Mouse (Mus musculus) lung, adult 18-20 months (tissue): ENCODE results near the gene Zfp511.

Source experiments
- DNase-seq, 2 experiments: peaks; one replicate each; pipeline ENCODE4 v3.0.0; 2022; ENCODE audit warnings: mixed read lengths in 2 of 2

Zfp511 gene

DNA sequence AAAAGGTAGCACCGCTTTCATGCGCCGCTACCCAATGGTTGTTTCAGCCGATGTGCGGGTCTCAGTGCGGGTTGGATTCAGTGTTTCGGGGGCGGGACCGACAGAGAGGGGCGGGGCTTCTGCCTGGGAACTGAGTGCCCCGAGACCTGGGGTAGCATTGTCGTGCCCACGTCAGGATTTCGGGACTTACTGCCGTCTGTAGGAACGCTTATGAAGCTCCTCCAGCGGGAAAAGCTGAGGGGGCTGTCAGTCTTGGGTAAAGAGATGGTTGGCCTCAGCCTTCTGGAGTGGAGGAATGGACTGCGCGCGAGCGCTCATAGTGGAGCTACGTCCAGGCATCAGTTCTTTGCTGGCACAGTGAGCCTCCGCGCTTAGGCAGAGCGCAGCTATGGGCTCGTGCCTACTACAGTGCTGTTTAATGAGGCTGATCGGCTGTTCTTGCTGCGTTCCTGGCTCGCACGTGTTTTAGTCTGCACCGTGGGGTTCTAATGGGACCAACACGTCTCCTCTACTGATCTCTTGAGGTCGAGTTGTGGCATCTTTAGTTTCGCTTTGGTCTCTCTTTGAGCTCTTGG lies 13.0 kb downstream of the Zfp511 start:
- no peak for DNase-seq

DNA sequence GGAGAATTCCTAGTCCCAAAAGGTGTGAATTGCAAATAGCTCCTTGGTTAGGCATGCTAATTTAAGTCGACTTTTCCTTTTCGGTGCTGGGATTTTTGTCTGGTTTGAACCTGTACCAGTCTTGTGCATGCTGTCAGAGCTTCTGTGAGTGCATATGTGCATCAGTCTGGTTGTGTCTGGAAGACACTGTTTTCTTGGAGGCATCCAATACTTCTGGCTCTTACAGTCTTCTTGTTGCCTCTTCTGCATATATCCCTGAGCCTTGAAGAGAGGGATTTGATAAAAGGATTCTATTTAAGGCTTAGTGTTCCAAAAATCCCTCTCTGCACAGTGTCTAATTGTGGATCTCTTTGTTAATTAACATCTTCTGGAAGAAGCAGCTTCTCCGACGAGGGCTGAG lies 17.9 kb downstream of the Zfp511 start:
- no peak for DNase-seq

DNA sequence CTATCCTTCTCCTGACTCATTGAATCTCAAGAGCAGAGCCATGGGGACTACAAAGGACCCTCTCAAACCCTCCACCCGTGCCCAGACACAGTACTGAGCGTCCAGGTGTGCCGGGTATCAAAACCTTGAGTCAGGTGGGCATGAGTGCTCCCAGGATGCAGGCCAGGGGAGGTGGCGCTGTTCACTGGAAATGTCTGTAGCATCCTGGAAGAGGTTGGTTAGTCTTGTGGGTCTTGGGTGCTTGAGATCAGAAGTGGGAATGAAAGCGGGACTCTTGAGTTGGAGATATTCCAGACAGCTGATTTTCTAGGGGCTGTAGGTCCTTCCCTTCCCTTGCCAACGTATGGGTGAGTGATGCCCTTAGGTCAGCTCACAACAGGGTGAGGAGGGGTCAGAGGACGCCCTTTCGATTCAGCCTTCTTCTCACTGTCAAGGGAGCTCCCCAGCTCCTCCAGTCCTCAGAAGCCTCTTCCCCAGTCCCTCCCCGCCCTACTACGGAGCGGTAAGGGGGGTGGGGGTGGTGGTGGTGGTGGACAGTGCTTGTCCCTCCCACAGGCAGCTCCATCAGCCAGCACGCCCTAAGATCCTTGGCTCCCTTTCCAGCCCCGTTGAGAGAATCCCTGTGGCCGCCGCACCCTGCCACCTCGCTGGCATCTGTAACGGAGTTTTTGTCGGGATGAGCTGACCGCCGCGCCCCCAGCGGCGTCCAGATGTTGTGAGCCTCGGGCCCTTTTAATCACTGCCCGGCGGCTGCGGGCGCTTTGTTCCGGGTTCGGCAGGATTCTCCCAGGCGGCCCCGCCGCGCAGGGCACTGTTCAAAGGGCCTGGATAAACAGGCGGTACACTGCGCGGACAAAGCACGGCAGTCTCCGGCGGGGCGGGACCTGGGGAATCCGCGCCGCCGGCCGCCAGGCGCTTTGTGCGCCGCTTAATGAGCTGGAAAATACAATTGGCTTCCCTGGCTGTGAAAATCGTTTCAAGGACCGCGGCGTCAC lies 21.5 kb downstream of the Zfp511 start:
- no peak for DNase-seq

DNA sequence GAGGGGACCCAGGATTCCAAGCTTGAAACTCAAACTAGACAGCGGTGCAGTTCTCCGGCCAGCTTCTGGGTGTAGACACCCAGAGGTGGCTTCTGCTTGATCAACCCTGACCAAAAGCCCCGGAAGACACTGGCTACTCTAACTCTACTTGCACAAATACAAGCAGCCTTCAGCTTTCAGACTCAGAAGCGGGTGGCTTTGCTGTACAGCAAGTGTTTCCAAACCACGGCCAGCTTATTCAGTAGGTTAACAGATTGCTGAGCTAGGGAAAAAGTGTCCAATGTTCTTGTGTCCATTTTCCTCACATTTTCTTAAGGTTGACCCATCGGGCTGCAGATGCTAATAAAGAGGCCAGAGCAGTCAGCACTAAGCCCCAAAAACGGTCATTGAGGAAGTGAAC lies 22.3 kb downstream of the Zfp511 start:
- DNase-seq, result no peak

DNA sequence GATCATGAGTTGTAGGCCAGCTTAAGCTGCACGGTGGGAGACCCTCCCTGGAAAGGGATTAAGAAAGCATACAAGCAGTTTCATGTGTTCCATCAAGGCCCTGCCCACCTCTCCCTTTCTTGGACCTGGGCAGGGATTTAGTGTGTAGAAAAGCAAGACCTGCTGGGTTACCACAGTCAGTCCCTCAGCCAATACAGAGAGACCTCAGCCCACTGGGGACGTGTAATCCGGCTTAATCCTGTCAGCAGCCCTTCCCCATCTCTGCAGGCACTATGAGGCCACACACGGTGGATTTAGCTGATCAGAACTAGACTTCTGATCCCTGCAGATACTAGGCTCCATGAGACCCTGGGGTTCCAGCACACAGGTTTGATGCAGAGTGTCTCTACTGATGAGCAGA lies 23.4 kb downstream of the Zfp511 start:
- no peak for DNase-seq

DNA sequence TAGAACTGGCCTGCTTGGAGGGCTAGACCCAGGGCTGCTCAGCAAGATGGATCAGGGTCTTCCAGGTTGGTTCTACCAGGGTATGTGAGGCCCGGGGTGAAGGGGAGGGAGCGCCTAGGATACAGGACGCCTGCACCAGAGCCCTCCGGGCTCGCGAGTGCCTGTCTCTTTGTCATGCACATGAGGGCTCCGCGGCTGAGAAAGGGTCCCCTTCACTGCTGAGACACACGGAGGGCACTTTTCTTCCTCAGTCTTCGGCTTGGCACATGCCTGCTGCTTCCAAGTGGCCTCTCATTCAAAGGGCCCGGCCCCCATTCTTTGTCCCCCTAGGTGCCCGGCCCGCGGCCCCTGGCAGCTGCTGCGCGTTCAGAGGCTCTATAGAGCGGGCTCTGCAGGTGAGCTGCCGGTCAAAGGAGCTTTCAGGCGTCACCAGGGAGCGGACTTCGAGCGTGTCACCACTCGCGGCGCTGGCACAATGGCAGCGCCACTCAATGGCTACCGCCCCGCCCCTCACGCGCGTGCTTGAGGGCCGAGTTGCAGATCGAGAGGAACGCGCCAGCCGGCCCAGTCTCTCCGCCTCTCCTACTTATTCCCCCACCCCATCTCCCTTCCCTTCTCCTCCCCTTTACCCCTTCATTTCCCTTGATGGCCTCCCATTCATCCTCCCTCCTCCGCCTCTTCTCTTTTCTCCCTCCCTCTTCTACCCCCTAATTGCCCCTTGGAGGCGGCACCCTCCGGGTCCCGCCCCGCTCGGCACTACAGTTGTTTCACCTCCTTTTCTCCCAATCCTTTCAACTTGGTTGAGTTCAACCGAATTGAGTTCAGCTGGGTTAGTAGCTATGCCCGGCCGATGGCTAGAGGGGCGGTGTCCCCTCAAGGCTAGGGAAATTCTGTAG lies 25.0 kb downstream of the Zfp511 start:
- DNase-seq, result peak; percentile 43 to 61

DNA sequence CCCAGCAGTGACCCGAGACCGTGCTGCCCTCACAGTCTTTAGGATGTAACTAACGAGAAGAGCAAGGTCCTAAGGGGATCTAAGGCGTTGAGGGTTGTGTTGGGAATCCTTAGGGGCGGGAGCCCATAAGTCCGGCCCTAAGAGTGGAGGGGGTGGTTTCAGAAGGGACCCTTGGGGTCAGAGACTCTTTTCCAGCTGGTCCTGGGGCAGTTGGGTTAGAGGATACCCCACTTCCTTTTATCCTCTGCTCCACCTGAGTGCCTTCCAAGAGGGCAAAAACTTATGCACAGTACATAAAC lies 25.6 kb downstream of the Zfp511 start:
- DNase-seq, result no peak

DNA sequence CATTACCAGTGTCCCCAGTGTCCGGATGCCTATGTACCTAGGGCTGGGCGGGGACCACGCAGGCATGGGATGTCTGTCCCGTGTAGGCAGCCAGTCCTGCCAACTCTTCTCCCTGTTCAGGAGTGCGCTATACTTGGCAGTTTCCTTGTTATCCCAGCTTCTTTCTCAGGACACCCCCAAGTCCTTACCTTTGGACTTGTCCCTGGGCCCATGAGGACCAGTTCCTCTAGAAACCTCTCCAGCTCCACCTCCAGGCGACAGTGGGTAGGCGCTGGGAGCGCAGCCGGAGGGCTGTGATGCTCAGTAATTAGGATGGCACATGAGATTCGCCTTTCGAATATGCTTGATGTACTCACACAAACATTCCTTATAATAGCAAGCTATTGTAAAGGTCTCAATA lies 26.1 kb downstream of the Zfp511 start:
- peak in 1 of 2 experiments; percentile 34 for DNase-seq

DNA sequence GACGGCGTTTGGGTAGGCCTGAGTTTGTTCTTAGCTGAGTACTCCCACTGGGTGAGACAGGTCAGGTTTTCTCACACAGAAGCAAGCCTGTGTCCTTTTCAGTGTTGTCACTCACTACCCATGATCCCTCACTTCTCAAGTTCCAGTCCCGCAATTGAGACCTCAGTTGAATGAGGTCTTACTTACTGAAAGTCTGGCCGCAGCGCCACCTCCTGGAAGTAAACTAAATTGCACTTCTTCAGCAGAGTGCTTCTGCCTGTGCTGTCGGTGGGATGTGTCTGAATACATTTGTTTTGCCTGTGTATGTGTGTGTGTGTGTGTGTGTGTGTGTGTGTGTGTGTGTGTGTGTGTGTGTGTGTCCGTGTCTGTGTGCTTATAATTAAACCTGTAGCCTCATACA lies 26.9 kb downstream of the Zfp511 start:
- DNase-seq, result peak; percentile 52 to 60

DNA sequence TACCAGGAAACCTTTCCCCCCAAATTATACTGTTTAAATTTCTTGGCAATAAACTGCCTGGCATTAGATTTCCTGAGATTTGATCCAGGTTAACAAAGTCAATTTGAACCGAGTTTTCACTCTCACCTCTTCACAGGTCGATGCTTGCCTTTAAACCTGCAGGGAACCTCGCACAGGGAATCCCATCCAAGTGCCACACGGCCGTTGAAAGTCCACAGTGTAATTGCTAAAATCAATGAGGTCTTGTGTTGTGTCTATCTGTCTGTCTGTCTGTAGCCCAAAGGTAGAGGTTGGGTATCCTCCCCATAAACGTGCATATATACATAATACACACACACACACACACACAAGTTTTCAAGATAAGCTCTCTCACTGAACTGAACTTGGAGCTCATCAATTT lies 31.2 kb downstream of the Zfp511 start:
- no peak for DNase-seq

DNA sequence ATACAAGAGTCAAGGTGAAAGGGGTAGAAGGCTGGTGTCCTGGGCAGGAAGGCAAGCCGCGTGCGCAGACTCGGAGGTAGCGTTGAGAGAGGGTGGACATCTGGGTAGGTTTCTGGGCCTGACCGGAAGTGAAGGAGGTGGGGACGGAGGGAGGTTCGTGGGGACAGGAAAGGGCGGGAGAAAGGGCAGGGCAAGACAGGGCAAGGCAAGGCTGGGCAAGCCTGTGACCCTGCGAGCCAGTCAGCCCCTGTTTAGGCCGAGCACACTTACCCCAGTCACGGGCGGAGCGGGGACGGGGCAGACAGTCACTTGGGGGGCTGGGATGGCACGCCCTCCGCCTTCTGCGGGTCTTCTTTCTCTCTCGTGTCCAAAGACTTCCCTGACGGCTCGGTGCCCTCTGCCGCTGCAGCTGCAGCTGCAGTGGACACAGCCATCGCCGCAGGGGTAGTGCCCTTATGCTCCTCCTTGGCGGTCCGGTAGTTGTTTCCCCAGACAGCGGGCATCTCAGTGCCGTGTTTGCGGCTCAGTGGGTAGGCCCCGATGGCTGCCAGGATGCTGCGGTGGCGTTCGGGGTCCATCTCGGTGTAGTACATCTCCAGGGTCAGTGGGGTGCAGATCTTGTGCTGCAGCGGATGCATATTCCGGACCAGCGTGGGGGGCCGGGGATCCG lies 34.0 kb downstream of the Zfp511 start:
- peak; percentile 21 to 28 for DNase-seq

DNA sequence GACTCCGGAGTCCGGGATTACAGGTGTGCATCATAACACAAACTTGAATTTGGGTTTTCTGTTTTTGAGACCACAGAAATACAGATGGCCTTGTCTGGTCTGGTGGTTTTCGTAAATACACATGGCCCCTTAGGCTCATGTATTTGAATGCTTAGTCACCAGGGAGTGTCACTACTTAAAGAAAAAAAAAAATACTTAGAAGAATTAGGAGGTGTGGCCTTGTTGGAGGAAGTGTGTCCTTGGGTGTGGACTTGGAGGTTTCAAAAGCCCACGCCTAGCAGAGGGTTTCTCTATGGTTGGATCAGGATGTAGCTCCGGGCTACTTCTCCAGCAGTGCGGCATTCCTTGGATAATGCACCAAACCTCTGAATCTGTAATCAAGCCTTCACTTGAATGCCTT lies 41.5 kb downstream of the Zfp511 start:
- no peak for DNase-seq

DNA sequence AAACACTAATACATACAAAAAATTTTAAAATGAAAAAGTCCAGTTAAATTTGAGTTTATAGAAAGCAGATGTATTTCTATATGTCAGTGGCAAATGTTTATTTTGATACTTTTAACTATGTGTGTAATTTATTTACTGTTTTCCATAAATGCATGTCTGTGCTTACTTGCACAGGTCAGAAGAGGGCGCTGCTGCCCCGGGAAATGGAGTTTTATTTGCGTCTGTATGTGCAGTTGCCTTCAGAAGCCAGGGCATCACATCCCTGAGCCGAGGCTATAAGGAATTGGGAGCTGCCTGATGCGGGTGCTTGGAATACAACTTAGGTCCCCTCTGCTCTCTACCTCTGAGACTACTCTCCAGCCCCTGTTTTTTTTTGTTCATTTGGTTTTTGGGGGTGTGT lies 42.5 kb downstream of the Zfp511 start:
- peak; percentile 56 to 68 for DNase-seq

DNA sequence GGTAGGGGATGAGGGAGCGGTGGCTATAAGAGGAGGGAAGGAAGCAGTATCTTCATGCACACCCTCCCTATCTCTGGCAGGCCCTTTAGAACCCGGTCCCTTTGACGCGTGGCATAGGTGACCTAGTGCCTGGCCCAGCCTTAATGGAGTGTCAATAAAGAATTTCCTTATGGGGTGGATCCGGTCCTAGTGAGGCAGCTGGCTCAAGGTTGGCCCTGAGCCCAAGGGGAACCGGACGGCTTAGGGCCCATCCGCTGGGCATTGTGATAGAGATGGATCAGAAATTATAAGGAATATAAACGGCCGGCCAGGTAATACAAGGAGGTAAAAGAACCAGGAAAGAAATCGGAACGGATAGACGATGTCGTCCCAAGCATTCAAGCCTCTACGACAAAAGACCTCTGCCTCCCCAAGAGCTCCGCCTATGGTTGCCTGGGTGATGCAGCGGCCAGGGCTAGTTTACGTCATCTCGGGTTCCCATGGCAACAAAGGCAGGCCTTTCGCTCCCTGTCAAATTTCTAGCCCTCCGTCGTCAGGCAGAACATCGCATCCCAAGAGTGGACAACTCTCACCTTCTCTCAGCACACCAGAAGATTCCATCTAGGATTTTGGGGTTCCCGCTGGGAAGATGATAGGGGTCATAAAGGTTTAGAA lies 44.4 kb downstream of the Zfp511 start:
- peak; percentile 51 to 69 for DNase-seq

DNA sequence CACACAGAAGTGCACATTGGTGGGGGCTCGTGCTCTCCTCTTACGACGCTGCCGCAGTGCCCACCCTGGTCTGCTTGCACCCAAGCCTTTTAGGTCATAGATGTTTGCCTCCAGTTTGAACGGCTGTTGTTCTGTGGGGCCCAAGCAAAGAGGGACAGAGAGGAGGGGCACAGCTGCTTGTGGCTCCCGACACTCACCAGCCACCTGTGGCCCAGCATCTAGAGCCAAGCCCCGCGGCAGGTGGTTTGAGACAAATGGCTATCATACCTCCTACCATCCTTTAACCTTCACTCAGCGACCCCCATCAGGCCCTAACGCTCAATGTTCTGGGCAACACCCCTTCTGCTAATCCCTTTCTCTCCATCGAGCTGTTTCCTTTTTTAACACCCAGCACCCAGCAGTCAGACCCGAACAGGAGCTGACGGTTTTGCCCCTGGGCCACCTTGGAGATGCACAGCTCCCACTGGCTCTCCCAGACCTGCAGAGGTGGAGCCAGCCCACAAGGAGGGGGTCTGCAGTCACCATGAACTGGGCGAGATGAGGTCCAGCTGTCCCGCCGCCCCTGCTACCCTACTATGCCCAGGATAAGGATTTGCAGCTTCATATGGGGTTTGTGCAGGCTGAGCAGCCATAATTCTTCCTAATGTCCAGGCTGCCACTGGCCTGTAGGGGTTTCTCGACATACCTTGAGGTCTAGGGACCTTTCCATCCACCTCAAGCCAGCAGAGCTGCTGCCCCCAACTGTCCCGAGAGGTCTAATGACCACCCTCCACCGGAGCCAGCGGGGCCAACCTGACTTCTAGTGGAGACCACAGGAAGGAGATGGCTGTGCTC lies 45.4 kb downstream of the Zfp511 start:
- DNase-seq, result no peak

DNA sequence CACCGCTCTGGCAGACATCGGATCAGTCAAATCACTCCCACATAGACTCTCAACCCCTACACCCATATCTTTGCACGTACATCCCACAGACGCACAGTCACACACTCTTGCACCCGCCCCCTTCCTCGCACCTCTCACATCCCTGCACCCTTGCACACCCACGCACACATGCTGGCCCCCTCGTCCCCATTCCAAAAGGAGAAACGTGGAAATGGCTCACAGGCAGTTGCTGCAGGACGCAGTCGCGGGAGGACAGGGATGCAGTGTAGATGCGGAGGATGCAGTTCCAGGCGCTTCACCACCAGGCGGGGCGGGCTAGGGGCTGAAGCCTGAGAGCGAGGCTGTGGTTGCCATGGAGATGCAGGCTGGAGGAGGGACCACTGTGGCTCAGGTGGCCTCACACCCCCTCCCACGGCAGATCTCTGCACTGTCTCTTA lies 46.1 kb downstream of the Zfp511 start, which contains the start of gene Caly:
TSS of gene Caly (minus strand) at position 307 of the 437 bp plus-strand sequence.
- DNase-seq, result no peak
